Mouse (Mus musculus) neural tube, embryonic 13.5 days (tissue): ENCODE data around the gene Serpinf2. TPM values are rescaled to one million over a fixed set of nuclear protein-coding genes. Genes with fewer than 3 reads are reported as not detected.

Source experiments
- ATAC-seq: fragments of 200-750 bp; cut with Nextera tagmentation; 2 replicates; pipeline ENCODE4 v1.8.0; 2017; ENCODE audit warnings: low read depth, mild to moderate bottlenecking, moderate TSS enrichment, moderate library complexity
- H3K27ac ChIP-seq: fragments of 300-500 bp; sonication (generic); replicated peaks from 2 replicates; pipeline ENCODE4 v1.5.1; 2015; ENCODE audit warnings: moderate library complexity, mild to moderate bottlenecking, inconsistent platforms
- H3K27me3 ChIP-seq: fragments of 300-500 bp; sonication (generic); 2 replicates; pipeline ENCODE4 v1.6.1; 2015; ENCODE audit warnings: mild to moderate bottlenecking, inconsistent platforms
- H3K36me3 ChIP-seq: fragments of 300-500 bp; sonication (generic); 2 replicates; pipeline ENCODE4 v1.6.1; 2015; ENCODE audit warnings: mild to moderate bottlenecking, inconsistent platforms
- H3K4me1 ChIP-seq: fragments of 300-500 bp; sonication (generic); replicated peaks from 2 replicates; pipeline ENCODE4 v1.6.1; 2015; ENCODE audit warnings: inconsistent platforms
- H3K4me2 ChIP-seq: fragments of 300-500 bp; sonication (generic); 2 replicates; pipeline ENCODE4 v1.6.1; 2015; ENCODE audit warnings: inconsistent platforms, mild to moderate bottlenecking, moderate library complexity
- H3K4me3 ChIP-seq: fragments of 300-500 bp; sonication (generic); 2 replicates; pipeline ENCODE4 v1.5.1; 2015; ENCODE audit warnings: mild to moderate bottlenecking, inconsistent platforms
- H3K9ac ChIP-seq: fragments of 300-500 bp; sonication (generic); 2 replicates; pipeline ENCODE4 v1.6.1; 2015; ENCODE audit warnings: moderate library complexity, mild to moderate bottlenecking, inconsistent platforms
- H3K9me3 ChIP-seq: fragments of 300-500 bp; sonication (generic); 2 replicates; pipeline ENCODE4 v1.6.1; 2016; ENCODE audit warnings: inconsistent platforms
- WGBS: fragments of 180-500 bp; shearing (Covaris S2); methylation state at CpG from one replicate; pipeline ENCODE4 v1.1.7; 2015; 5-methylcytosine and 5-hydroxymethylcytosine counted together
- polyA plus RNA-seq: library from polyadenylated mRNA; unstranded; fragments of >200 nt; fragmentation: Nextera tagmentation; extraction: Ambion mirVana; gene quantifications from 2 replicates; pipeline ENCODE4 v1.2.1, GENCODE M21; 2015

The Serpinf2 gene
- polyA plus RNA-seq, 1 experiment from 2014 or later, result 0.25 TPM

GRCm38 (mm10) chr11:75422013-75422792 lies 17.2 kb downstream of the Serpinf2 start, which contains the start of gene Serpinf1:
Serpinf1 (minus strand) TSS chr11:75422701.
- Histone ChIP-seq H3K4me3 (peak within 1 kb of the TSS; percentile 27), H3K36me3 (no peaks in the 10 kb centered on the region), H3K4me1 (no peaks in the 10 kb centered on the region), H3K4me2 (peak within 1 kb of the TSS; percentile 29), H3K9me3 (no peaks in the 10 kb centered on the region), H3K9ac (peak within 1 kb of the TSS; percentile 42; the same call in 1 of the 2 replicates), H3K27me3 (no peaks in the 10 kb centered on the region), H3K27ac (no peak within 1 kb of the TSS)
- 46% methylated on average over 10 of the region's 10 CpGs for WGBS
- no peak for ATAC-seq

GRCm38 (mm10) chr11:75421375-75422012 lies 17.9 kb downstream of the Serpinf2 start:
- no peak overlapping the region for H3K27ac ChIP-seq
- peak overlapping the region; percentile 29 for H3K4me2 ChIP-seq
- no peaks in the 10 kb centered on the region for H3K9me3 ChIP-seq
- ATAC-seq, result no peak
- H3K4me1 ChIP-seq, result no peaks in the 10 kb centered on the region
- H3K9ac ChIP-seq, result peak overlapping the region; percentile 42; the same call in 1 of the 2 replicates
- H3K4me3 ChIP-seq, result peak overlapping the region; percentile 27
- no peaks in the 10 kb centered on the region for H3K36me3 ChIP-seq
- 42% methylated on average over 6 of the region's 6 CpGs for WGBS
- no peaks in the 10 kb centered on the region for H3K27me3 ChIP-seq

GRCm38 (mm10) chr11:75420810-75421374 lies 18.5 kb downstream of the Serpinf2 start:
- no peaks in the 10 kb centered on the region for H3K9me3 ChIP-seq
- WGBS, result 68% methylated on average over 5 of the region's 5 CpGs

GRCm38 (mm10) chr11:75420037-75420436 lies 19.4 kb downstream of the Serpinf2 start:
- Histone ChIP-seq H3K4me1 (peaks cover 6% of the 10 kb centered on the region), H3K27ac (no peak overlapping the region), H3K4me3 (no peak overlapping the region), H3K36me3 (no peaks in the 10 kb centered on the region), H3K9ac (no peak overlapping the region), H3K4me2 (no peak overlapping the region), H3K27me3 (no peaks in the 10 kb centered on the region), H3K9me3 (no peaks in the 10 kb centered on the region)
- WGBS, result 83% methylated on average over 7 of the region's 7 CpGs
- no peak for ATAC-seq

More at GRCm38 (mm10) chr11:75420810-75421374, 18.5 kb downstream of the Serpinf2 start:
- no peaks in the 10 kb centered on the region for H3K36me3 ChIP-seq
- no peak for ATAC-seq
- no peak overlapping the region for H3K27ac ChIP-seq
- H3K27me3 ChIP-seq, result no peaks in the 10 kb centered on the region
- no peak overlapping the region for H3K4me3 ChIP-seq
- no peak overlapping the region for H3K9ac ChIP-seq
- H3K4me2 ChIP-seq, result no peak overlapping the region; the same call in 1 of the 2 replicates
- H3K4me1 ChIP-seq, result no peaks in the 10 kb centered on the region

- Histone ChIP-seq H3K4me2 (no peak overlapping the region), H3K27ac (no peak overlapping the region), H3K36me3 (no peaks in the 10 kb centered on the region), H3K27me3 (no peaks in the 10 kb centered on the region), H3K9me3 (no peaks in the 10 kb centered on the region), H3K4me3 (no peak overlapping the region), H3K9ac (no peak overlapping the region), H3K4me1 (peaks cover 8% of the 10 kb centered on the region)
- ATAC-seq, result no peak
- 91% methylated on average over 13 of the region's 13 CpGs for WGBS
Observed at GRCm38 (mm10) chr11:75415994-75416393, 23.4 kb downstream of the Serpinf2 start.

- Histone ChIP-seq H3K27ac (no peak overlapping the region), H3K4me2 (no peak overlapping the region), H3K36me3 (no peaks in the 10 kb centered on the region), H3K9ac (no peak overlapping the region), H3K9me3 (no peaks in the 10 kb centered on the region), H3K27me3 (no peaks in the 10 kb centered on the region), H3K4me1 (peaks cover 8% of the 10 kb centered on the region), H3K4me3 (no peak overlapping the region)
- 44% methylated on average over 7 of the region's 7 CpGs for WGBS
- ATAC-seq, result no peak
Observed at GRCm38 (mm10) chr11:75415096-75415495, 24.3 kb downstream of the Serpinf2 start.

- Histone ChIP-seq H3K4me2 (no peak overlapping the region), H3K9ac (no peak overlapping the region), H3K9me3 (no peaks in the 10 kb centered on the region), H3K27me3 (no peaks in the 10 kb centered on the region), H3K36me3 (no peaks in the 10 kb centered on the region), H3K4me3 (no peak overlapping the region), H3K27ac (no peak overlapping the region), H3K4me1 (peaks cover 7% of the 10 kb centered on the region)
- WGBS, result 93% methylated on average over 7 of the region's 7 CpGs
- no peak for ATAC-seq
Observed at GRCm38 (mm10) chr11:75410591-75410990, 28.8 kb downstream of the Serpinf2 start.

- Histone ChIP-seq H3K4me1 (peaks cover under 1% of the 10 kb centered on the region), H3K27me3 (no peaks in the 10 kb centered on the region), H3K36me3 (no peaks in the 10 kb centered on the region), H3K9ac (no peak overlapping the region), H3K4me3 (no peak overlapping the region), H3K9me3 (no peaks in the 10 kb centered on the region), H3K4me2 (no peak overlapping the region), H3K27ac (peak overlapping the region; percentile 46; the same call in 1 of the 2 replicates)
- no peak for ATAC-seq
- WGBS, result 80% methylated on average over 17 of the region's 17 CpGs
Observed at GRCm38 (mm10) chr11:75409679-75410575, 29.5 kb downstream of the Serpinf2 start.

- no peaks in the 10 kb centered on the region for H3K27me3 ChIP-seq
- 41% methylated on average over 3 of the region's 3 CpGs for WGBS
- H3K9me3 ChIP-seq, result no peaks in the 10 kb centered on the region
- no peak for ATAC-seq
- no peak overlapping the region for H3K4me2 ChIP-seq
- H3K4me1 ChIP-seq, result peaks cover 3% of the 10 kb centered on the region
- 0 out of 2 replicates have a peak, but pooled peaks cover 3% of the 10 kb centered on the region for H3K36me3 ChIP-seq
- no peak overlapping the region for H3K9ac ChIP-seq
- no peak overlapping the region for H3K27ac ChIP-seq
- no peak overlapping the region for H3K4me3 ChIP-seq
Observed at GRCm38 (mm10) chr11:75406865-75407264, 32.5 kb downstream of the Serpinf2 start.

GRCm38 (mm10) chr11:75406104-75406503 lies 33.3 kb downstream of the Serpinf2 start:
- Histone ChIP-seq H3K27ac (no peak overlapping the region), H3K4me3 (no peak overlapping the region), H3K4me1 (peaks cover 3% of the 10 kb centered on the region), H3K9ac (no peak overlapping the region), H3K36me3 (0 out of 2 replicates have a peak, but pooled peaks cover 3% of the 10 kb centered on the region), H3K9me3 (no peaks in the 10 kb centered on the region), H3K27me3 (no peaks in the 10 kb centered on the region), H3K4me2 (no peak overlapping the region)
- 56% methylated on average over 4 of the region's 4 CpGs for WGBS
- ATAC-seq, result no peak

GRCm38 (mm10) chr11:75404801-75405200 lies 34.6 kb downstream of the Serpinf2 start:
- no peak overlapping the region for H3K27ac ChIP-seq
- no peaks in the 10 kb centered on the region for H3K9me3 ChIP-seq
- peaks cover 3% of the 10 kb centered on the region for H3K4me1 ChIP-seq
- H3K27me3 ChIP-seq, result no peaks in the 10 kb centered on the region
- no peak overlapping the region for H3K4me2 ChIP-seq
- 92% methylated on average over 6 of the region's 6 CpGs for WGBS
- no peak for ATAC-seq
- 0 out of 2 replicates have a peak, but pooled peaks cover 3% of the 10 kb centered on the region for H3K36me3 ChIP-seq
- no peak overlapping the region for H3K9ac ChIP-seq
- H3K4me3 ChIP-seq, result no peak overlapping the region
